Mouse (Mus musculus) brain, embryonic 14.5 days (tissue): ENCODE data around the gene Ptcra.

Experiments used
- CTCF ChIP-seq: fragments of 200-500 bp; IDR thresholded peaks from 2 replicates; pipeline ENCODE4 v1.5.1; 2012; ENCODE audit warnings: inconsistent platforms, mild to moderate bottlenecking, moderate library complexity, borderline replicate concordance; ENCODE audit not compliant: insufficient read depth, insufficient read length; ENCODE audit errors: extremely low read depth
- POLR2A ChIP-seq: fragments of 200-500 bp; IDR thresholded peaks from 2 replicates; pipeline ENCODE4 v1.6.1; 2012; ENCODE audit warnings: mild to moderate bottlenecking, inconsistent platforms, borderline replicate concordance; ENCODE audit not compliant: poor library complexity, insufficient read depth, insufficient read length, severe bottlenecking; ENCODE audit errors: extremely low read depth

DNA sequence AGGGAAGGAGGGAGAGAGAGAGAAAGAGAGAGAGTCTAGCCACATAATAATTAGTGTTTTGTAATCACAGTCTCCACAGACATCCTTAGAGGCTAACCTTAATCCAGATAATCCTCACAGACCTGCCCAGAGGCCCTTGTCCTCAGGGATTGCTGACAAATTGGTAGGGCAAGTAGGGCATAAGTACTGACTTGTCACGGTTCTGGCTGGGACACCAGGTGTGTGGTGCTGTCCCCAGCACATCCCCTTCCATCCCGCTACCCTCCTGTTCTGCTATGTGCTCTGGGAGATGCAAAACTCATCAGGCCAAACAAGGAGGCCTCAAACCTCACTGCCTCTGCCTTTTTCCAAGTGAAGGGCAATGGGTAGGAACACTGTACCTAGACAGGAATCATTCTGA, 18.0 kb downstream of the Ptcra start:
- no peak for TF ChIP-seq CTCF
- no peak for TF ChIP-seq POLR2A
